Mouse (Mus musculus) megakaryocyte-erythroid progenitor cell, adult 5-6 weeks (primary cell): ENCODE data around the gene 1810043G02Rik. TPM values are rescaled to one million over a fixed set of nuclear protein-coding genes. Genes with fewer than 3 reads are reported as not detected.
"Not testable (repeated sequence)": the region's sequence is repeated elsewhere in the genome, so short reads cannot be mapped to it uniquely, and the experiment has no call there.

ENCODE experiments used
- ATAC-seq: replicated peaks from 2 replicates; pipeline ENCODE4 v1.8.0; 2016; ENCODE audit warnings: mild to moderate bottlenecking, inconsistent platforms; ENCODE audit not compliant: severe bottlenecking, poor library complexity, low FRiP score, low TSS enrichment
- total RNA-seq, 2 experiments: library from RNA; stranded (forward) in 1 of 2; stranded (reverse) in 1 of 2; fragments of 200-1000, 215-1000 nt in 1 of 2; fragments of >200 nt in 1 of 2; fragmentation: Nextera tagmentation in 1 of 2; gene quantifications; 2 replicates each; pipeline ENCODE4 v1.2.3; 2014 to 2017

Gene 1810043G02Rik
- total RNA-seq (2014; fragmentation: Nextera tagmentation): 6.0 and 18.0 TPM in 2 replicates
- 5.2 and 10.6 TPM in 2 replicates for total RNA-seq (2017)

- peak; percentile 98 for ATAC-seq
Measured at GRCm38 (mm10) chr10:77978351-77979350, at the start of gene 1810043G02Rik. TSS of gene 1810043G02Rik (plus strand) at chr10:77978524.

DNA sequence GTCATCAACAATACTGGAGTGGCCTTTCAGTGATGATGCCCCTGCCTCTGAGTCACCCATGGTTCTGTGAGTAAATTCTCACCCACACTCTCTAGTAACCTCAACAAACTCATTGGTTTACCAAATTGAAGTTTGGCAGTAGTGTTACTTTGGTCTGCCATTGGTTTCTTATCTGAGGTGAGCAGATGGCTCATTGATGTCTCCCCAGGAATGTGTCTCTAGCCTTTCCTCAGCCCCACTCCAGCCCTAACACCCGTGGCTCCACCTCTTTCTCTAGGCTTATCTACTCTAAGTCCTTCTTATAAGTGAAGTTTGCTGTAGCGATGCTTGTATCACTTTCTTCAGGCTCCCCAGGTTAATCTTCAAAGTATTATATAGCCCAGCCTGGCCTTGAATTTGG, 38.6 kb upstream of the 1810043G02Rik start:
- ATAC-seq: peak; percentile 78

GRCm38 (mm10) chr10:77950468-77950867, 27.9 kb upstream of the 1810043G02Rik start:
- not testable (repeated sequence) for ATAC-seq

DNA sequence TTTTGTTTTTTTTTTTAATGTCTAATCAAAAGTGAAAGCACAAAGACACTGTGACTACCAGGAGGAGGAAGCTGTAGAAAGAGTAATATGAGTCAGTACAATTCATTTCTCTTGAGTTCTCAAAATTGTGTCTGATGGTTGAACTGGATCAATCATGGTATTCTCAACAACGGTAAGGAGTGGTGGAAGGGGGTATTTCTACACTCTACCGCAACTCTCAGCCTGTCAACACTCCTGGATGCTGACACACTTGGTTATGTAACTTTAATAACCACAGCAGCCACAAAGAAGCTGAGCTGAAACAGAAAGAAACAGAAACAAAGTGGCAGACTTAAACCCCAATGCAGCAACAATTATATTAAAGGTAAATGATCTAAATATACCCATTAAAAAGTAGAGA, 15.6 kb upstream of the 1810043G02Rik start:
- ATAC-seq: no peak

- no peak for ATAC-seq
Measured at GRCm38 (mm10) chr10:77963971-77964370, 14.4 kb upstream of the 1810043G02Rik start.

GRCm38 (mm10) chr10:77969274-77969972, 8.9 kb upstream of the 1810043G02Rik start:
- peak; percentile 59 for ATAC-seq

GRCm38 (mm10) chr10:77969973-77970325, 8.4 kb upstream of the 1810043G02Rik start:
- no peak for ATAC-seq

DNA sequence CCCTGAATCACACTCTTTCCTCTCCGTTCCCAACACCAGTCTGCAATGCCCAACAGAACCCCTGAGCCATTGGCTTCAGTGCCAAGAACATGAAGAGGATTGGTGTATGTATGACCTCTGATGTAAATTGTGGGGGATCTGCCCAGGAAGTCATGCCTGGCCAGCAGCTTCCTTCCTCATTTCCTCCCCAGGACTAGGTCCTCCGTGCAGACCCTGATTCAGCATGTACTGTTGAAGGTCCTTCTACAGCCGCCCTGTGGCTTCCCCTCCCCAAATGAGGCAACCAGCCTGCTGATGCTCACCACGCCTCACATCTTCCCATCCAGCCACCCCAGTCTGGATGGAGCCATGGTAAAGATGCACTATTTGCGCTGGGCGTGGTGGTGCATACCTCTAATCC, 7.8 kb upstream of the 1810043G02Rik start, which contains the start of gene Trpm2:
Gene Trpm2 (minus strand): TSS at position 83 of the 400 bp plus-strand sequence.
- ATAC-seq: no peak

- ATAC-seq: peak; percentile 51
Measured at GRCm38 (mm10) chr10:77971191-77971590, 7.1 kb upstream of the 1810043G02Rik start.

- ATAC-seq: no peak; the same call in 1 of the 2 replicates
Measured at GRCm38 (mm10) chr10:77971709-77972553, 6.4 kb upstream of the 1810043G02Rik start.

DNA sequence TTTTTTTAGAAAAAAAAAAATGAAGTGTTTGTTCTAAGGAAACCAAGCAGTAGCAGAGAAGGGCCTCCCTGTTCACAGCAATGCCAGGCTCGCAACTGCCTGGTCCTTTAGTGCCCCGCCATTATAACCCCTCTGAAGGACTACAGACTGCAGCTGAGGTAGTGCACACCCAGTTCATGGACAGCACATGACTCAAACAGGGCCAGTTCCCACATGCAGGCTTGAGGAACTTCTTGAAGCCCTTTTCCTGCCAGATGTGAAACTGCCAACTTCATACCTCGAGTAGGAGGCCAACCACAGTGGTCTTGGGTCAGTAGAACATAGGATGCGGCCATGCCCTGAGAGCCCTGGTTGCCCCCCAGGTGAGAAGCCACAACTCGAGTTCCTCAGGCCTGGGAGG, 4.0 kb upstream of the 1810043G02Rik start:
- ATAC-seq: no peak

DNA sequence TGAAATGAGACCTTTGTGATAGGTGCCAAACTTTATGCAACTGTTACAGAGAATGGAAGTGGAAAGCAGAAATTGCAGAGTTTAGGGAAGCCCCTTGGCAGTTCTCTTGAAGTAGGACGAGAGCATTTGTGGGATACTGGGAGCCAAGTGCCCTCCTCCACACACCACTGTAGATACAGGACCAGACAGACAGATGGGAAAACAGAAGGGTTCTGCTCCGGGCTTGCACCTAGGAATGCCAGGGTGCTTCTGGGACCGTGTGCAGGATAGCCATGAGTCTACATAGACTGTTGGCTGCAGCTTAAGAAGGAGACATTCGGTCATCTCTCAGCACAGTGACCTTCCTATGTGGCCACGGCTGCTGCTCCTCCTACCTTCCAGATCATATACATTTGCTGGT, 3.5 kb upstream of the 1810043G02Rik start:
- ATAC-seq: no peak

GRCm38 (mm10) chr10:77975653-77976052, 2.7 kb upstream of the 1810043G02Rik start:
- no peak for ATAC-seq

DNA sequence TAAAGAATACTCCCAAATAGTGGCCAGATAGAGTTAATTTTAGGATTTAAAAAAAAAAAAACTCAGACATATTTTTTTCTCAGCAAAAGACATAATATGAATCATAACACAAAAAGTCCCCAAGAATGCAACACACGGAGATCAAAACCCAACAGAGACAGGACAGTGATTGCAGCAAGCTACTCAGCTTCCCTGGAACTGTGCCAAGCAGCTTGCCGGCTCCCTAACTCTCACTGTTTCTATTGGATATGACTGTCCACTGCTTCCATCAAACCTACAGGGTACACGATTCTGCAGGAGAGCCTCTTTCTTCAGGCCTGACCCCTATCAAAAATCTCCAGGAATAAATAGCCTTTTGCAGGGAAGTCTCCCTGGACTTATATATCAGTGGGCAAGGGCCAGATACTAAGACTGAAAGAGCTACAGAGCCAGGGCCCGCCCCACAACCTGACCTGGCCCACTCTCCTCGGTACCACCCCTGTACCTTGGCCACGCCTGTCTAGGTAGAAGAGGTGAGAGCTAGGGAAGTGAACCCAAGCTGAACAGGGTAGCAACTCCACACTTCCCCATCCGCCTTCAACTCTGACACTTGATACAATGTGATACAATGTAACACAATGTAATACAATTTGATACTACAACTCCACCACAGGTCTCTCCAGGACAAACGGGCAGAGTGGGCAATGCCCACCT, 1.7 kb upstream of the 1810043G02Rik start:
- ATAC-seq: no peak

DNA sequence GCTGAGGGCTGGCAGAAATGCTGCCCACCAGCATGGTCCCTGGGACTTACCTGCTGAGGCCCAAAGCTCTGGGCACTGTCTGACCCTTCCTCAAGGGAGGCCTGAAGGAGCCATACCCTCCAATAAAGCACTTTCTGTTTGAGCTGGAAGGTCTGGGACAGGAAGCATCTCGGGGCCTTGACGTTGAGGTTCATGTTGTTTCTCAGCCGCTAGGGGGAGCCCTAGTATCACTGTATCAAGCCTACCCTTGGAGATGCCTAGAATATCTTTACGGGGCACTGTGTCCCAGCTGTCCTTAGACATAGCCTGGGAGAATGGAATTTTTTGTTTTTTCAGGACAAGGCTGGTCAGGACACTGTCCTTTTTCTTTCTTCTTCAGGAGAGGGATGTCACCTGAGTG, 6.3 kb downstream of the 1810043G02Rik start:
- ATAC-seq: peak; percentile 81

GRCm38 (mm10) chr10:77985775-77986174, 7.5 kb downstream of the 1810043G02Rik start:
- no peak for ATAC-seq

- ATAC-seq: no peak
Measured at GRCm38 (mm10) chr10:77995639-77996038, 17.3 kb downstream of the 1810043G02Rik start.

DNA sequence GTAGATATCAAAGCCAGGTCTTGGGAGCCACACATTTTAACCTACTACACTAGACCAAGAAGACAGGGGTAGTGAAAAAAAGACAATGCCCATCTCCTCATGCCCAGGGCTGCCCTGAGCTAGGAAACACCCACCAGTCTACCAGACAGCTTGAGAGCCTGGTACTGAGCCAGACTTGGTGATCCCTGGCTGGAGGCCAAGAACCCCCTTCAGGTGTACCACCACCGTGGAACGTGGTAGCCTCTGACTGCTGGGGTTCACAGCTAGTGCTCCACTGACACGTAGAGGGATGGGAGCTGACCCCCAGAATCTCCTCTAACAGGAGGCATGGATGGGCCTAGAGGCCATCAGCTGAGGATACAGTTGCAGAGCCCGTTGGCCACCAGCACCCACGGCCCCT, 21.9 kb downstream of the 1810043G02Rik start:
- ATAC-seq: no peak

GRCm38 (mm10) chr10:78001796-78002195, 23.5 kb downstream of the 1810043G02Rik start:
- no peak for ATAC-seq
